Mouse (Mus musculus) right cerebral cortex, postnatal 36 days (tissue): ENCODE data around the gene Ubl3.

ENCODE experiments used
- DNase-seq, 2 experiments: peaks; one replicate each; pipeline ENCODE4 v3.0.0; 2022; ENCODE audit warnings: low spot score in 2 of 2, mixed read lengths in 1 of 2

Gene Ubl3

DNA sequence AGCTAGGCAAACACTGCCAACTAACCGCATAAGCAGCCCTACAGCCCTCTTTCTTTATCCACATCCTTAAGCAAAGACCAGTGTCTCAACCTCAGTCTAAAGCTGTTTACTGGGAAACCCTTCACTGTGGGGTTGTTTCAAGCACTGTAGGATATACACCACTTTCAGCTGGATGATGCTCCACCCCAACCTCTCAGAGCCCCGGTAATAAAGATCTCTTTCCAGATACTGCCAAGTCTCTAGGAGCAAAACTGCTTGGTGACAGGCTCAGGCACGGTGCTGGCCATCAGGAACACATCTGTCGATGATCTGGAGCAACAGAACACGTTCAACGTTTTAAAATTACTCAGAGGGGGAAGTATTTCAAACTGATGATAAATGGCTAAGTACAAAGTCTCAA lies 25.0 kb downstream of the Ubl3 start:
- DNase-seq, result no peak

DNA sequence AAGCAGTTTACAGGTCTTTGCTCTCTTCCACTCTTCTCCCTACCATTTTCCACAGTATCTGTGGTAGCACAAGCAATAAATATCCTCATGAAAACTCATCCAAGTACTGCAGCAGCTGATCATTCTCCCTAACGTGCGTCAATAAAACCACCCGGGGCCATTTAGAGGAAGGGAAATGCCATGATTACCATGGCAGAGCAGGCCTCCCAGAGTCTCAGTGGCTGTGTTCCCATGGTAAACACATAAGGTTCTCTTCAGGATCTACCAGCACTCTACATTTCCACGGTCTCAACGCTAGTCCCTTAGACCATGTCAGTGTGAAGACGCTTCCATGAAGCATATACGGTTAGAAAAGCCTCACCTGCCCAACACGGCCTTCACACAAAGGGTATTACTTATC lies 26.0 kb downstream of the Ubl3 start:
- DNase-seq, result no peak

DNA sequence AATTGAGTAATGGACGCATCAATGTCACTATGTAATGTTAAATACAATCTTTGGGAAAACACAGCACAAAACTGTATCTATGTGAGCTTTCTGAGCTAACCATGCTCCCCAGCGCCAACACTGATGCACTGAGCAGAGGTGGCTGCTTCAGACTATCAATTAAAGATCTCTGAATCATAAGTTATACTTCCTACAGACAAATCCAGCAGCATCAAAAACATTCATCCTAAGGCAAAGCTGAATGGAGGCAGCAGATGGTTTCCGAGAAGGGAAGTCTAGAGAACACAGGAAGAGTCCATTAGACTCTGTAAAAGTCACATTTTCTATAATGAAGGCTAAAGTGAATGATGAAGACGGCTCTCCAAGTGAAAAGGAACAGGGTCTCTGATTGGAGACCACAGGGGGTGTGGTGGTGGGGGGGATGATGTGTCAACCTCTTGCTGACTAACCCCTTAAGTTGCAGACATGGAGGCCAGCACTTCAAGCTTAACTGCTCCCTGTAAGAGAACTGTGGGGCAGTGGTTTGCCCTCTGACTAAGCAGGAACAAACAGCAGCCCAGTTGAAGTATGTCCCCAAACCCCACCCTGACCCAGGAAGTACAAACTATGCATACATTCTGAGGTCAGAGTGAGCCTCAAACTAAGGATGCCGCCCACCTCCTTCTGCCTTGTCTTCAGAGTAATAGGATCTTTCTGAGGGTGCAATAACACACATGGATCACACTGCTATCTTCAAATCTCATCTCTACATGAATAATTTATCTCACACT lies 29.2 kb downstream of the Ubl3 start:
- DNase-seq, result no peak

DNA sequence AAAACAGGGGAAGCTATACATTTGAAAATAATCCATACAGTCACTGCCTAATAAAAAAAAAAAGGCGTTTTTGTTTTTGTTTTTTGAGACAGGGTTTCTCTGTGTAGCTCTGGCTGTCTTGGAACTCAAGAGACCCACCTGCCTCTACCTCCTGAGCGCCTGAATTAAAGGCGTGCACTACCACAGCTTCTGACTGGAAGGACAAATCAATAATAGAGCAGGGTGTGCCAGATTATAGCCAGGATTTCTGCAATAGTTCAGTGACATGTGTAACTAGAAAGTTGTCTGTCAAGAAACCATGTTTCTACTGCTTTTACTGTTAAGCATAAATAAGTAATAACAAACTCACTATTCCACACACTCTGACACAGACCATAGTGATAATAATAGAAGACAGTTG lies 30.2 kb downstream of the Ubl3 start:
- DNase-seq, result no peak

DNA sequence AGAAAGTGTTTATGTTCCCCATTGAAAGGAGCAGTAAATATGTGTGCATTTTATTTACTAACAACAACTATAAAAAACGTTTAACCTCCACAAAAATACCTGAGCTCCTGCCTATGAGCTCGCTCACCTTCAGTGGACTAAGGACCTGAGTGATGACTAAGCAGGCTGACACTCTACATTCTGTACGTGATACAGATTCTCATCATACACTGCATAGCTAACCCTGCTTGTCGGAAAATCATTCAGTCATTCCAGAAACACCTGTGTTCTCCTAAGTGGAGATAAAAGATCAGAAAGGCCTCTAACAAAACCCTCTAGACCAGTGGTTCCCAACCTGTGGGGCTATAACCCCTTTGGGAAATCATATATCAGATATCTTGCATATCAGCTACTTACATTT lies 35.1 kb downstream of the Ubl3 start:
- DNase-seq, result no peak

DNA sequence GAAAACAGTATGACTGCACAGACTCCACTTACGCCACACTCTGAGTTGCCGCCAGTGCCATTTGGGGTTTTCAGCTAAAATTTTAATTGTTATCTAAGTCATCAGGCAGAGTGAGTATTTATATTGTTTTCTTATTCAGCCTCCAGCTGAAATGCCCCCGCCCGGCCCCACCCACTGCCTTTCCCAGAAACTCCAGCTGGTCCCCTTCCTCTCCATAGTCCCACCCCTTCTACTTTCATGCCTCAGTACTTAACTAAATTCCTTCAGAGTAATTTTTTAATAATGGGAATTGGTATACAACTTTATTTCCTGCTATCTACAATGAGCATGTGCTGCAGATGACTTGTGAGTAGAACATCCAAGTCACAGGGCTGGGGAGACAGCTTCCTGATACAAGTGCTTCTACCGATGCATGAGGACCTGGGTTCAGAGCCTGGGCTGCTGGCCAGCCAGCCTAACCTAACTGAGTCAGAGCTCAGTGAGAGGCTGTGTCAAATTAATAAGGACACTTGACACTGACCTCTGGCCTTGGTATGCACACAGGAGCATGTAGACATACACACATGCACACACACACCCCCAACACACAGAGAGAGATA lies 40.4 kb downstream of the Ubl3 start:
- no peak for DNase-seq

DNA sequence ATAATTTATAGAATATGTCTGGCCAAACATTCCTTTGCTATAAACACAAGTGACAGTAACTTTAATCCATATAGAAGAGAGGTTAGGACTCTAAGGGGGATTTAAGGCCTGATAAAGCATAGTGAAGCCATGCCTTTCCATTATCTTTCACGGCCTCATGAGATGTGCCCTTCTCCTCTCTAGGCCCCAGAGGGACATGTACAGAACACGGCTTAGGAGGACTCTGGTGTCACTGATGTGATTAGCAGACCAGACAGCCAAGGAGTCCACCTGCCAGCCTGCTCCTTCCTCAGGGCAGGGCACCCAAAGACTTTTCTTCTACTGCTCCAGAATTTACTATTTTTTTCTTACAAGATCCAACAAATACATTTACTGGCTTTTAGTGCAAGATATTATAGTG lies 42.3 kb downstream of the Ubl3 start:
- no peak for DNase-seq

DNA sequence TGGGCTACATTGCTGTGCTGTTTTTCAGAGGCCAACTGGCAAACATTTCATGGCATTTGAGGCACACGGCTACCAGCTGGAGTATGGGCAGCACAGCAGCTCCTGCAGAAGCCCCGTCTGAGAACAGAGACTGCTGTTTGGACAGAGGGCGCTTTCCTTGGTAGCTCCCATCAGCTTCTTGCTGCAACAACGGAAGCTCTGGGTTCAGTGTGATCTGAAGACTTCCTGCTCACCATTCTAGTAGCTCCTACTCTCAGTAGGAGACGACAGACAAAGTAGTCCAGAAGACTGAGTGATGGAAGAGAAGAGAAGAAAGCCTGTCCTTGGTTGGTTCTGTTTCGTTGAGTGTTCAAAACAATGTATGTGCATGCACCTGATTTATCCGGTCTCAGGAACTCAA lies 42.9 kb downstream of the Ubl3 start:
- DNase-seq, result no peak

DNA sequence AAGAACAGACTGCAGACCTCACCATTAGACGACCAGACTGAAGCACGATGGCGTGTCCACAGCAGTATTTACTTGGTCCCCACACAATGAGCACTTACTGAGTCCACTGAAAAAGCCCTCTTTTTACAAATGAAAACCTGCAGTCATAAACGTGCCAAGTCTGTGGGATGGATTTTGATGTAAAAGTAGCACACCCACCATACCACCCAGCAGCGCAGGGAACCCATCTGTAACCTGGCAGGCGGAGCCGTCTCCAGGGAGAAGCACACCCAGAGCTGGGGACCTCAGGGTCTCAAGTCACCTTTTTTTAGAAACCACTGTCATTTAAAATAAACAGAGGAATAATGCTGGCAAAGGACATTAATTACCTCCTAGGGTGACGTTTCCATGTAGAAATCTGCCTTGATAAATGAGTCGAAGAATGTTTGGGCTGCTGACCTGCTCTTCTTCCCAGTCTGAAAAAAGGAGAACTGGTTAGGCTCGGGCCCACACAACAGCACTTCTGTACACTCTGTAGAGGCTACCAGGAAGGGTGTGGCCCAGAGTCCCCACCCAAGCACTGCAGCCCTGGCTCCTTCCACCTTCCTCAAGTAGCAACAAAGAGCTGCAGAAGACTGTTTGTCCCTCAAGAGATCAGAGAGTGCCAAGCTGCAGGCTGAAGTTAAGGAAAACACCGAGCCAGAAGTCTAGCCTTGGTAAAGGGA lies 43.5 kb downstream of the Ubl3 start:
- no peak for DNase-seq

DNA sequence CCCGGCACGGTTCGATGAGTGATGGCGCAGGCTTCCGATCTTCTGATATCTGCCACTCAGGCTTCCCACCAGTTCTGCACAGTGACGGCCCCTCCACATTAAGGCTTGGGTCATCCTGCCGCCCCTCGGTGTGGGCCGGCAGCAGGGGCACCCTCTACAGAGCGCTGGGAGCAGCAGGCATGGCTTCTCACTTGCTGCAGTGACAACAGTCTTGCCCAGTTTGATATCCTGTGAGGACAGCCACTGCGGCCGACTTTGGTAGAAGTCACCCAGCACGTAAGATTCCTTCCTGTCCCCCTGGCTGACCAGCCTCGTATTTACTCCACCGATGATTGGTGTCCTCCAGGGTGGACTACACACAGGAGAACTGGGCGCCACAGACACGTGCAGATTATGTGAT lies 47.2 kb downstream of the Ubl3 start:
- no peak for DNase-seq

DNA sequence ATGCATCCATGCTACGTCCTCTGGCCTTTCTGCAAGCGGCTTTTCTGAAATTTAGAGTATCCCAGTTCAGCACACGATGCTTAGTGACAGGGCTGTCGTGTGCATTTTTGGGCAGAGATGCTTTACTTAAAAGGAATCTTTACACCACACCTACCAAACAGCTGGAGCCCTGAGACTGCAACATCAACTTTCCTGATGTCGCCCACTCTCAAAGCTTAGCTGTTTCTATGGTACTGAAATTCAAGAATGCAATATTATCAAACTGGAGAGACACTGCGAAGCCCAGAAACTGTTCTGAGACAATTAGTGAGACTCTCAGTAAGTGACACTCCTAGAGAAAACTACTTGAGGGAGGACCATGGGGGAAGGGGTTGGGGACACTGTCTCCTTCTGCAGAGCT lies 50.4 kb downstream of the Ubl3 start:
- DNase-seq, result no peak

DNA sequence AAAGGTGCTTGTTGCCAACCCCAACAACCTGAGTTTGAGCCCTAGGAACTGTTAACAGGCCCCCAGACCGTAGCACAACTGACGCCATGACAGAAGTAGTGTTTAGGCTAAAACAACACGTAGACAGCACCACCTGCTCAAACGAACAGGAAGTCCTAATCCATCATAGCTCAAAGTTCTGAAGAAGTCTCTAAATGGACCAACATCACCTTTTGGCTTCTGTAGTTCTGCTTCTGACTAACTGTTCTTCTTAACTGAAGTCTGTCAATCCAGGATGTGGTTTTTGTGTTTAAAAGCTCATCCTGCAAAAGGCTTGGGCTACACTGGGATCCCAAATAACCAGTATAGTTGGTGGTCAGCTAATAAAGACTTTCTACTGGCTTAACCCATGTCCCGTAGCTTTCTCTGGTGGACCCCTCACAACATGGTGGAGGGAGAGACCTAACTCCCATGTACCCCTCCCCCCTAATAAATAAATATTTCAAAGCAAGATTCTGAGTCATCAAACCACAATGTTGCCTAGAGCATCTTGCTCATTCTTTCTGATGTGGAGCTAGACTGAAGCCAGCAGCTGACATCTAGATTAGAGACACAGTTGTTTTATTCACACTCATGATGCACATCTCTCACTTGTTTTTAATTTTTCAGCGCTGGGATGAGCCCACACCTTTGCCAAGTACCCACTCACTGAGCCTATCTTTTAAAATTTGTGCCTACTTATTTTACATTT lies 51.2 kb downstream of the Ubl3 start:
- DNase-seq, result no peak

DNA sequence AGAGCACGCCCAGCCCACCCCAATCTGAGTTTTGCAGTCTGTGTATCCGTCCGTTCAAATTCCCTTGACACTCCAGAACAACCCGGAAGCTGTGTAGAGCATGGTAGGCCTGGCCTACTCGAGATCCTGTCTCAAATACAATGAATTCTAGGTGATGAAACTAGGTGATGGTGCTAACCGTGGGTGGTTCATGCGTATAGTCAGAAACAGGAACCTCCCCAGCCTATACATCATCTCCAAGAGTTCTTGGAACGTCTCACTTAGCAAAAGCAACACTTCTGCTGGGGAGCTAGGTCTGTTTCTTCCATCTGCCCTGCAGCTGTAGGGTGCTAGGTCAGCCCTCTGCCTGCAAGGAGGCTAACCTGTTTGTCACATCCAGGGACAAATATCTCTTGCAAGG lies 52.1 kb downstream of the Ubl3 start:
- no peak for DNase-seq

DNA sequence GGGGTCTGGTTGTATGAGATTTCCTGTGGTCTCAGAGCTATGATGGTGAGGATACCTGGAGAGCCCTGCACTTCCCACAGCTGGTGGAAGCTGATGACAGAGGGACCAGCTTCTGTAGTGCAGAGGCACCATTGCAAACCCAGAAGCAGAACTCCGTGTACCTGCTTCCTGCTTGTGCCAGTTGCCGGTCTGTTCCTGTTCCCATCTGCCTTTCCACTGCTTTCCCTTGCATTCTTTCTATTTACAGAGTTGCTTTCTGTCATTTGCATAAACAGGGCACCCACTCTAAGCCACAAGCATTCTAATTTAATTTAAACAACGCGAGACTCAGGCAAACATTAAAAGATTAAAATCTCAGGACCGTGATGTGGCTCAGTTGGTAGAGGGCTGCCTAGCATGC lies 53.0 kb downstream of the Ubl3 start:
- DNase-seq, result peak in 1 of 2 experiments; percentile 58

DNA sequence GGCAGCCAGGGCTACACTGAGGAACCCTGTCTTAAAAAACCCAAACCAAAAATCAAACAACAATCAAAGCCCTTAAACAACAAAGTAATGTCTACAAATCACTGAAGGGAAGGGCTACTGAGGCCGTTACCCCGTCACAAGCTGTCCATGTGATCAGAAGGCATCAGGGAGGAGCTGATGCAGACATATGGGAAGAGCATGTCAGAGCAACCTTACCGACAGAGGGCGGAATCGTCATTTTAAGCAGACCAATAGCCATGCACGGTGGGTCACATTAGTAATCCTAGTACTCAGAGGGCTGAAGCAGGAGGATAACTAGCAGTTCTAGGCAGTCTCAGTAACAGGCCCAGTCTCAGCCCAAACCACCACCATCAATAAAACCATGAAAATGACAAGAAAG lies 56.6 kb downstream of the Ubl3 start:
- no peak for DNase-seq

DNA sequence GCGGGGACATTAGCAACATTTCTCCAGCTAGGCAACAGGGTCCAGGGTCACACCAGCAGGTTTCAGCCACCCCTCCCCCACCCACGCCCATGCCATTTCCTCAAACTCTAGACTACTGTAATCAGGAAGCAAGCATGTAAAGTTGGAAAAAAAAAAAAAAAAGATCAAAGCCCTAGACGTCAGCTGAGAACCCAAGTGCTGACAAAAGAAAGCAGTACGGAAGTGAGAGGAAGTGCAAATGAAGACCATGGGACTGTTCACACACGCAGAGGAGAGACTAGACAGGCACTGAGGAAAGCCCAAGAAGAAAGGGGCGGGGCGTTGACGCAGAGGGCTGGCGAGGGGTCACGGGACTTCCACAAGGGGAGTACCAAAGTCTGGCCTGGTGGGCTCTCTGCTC lies 57.4 kb downstream of the Ubl3 start:
- no peak for DNase-seq

DNA sequence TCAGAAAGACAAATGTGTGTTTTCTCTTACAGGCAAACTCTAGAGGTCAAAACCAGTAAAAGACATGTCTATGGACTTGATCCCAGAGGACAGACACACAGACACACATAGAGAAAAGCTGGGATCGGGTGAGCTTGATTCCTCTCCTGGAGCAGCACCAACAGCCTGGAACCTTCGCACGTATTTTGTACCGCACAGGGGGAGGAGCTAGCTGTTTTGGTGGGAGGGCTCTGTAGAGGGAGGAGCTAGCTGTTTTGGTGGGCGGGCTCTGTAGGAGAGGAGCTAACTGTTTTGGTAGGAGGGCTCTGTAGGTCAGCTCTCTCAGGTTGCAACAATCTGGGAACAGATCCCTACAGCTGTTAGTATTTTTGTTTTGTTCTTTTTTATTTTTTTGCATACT lies 58.3 kb downstream of the Ubl3 start:
- DNase-seq, result no peak

DNA sequence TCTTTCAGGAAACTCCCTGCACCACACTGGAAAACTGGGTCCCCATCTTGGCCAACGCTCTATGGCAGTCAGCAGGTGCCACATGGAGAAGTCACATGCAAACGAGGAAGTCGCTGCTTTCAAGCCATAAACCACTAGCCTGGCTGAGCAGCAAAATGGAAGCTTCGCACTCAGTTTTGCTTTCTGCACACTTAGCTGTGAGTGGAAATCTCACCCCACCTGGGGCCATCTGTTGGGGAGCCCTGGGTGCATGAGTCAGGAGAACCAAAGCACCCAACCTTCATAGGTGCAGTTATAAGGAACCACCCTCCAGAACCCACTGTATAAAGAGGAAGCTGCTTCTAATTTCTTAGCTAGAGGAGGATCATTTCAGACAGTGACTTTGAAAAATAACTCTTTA lies 59.6 kb downstream of the Ubl3 start:
- DNase-seq, result no peak

DNA sequence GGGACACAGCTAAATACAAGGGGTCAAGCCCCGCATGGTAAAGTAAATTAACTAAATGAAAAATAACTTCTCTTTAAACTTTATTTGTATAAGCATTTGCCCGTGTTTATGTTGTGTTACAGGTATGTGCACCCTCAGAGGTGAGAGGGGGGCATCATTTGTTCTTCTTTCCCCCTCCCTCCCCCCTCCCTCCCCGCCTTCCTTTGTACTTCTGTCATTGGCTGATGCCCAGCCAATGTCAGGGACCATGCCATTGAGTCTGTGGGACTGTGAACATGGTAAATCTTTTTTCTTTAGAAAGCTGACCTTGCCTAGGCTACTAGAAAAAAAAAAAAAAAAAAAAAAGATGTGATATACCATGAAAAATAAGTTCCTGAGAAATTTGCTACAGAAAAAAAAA lies 62.2 kb downstream of the Ubl3 start:
- DNase-seq, result no peak

DNA sequence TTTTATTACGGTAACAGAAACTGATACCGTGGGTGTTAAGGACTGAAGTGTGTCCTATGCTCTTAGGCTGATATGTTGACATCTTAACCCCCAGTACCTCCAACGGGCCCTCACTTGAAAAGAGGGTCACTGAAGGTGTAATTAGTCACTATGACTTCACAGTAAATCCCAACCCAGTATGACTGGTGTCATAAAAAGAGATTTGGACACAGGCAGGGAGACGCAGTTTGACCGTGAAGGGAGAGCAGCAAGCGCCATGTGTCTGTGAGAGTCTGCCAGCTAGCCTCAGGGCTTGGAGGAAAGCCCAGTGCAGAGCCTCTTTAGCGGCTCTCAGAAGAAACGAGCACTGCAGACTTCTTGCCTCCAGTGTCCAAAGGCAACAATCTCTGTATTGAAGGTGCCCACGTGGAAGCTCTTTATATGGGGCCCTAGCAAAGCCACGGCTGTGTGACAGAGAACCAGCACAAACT lies 62.8 kb downstream of the Ubl3 start:
- peak in 1 of 2 experiments; percentile 50 for DNase-seq

DNA sequence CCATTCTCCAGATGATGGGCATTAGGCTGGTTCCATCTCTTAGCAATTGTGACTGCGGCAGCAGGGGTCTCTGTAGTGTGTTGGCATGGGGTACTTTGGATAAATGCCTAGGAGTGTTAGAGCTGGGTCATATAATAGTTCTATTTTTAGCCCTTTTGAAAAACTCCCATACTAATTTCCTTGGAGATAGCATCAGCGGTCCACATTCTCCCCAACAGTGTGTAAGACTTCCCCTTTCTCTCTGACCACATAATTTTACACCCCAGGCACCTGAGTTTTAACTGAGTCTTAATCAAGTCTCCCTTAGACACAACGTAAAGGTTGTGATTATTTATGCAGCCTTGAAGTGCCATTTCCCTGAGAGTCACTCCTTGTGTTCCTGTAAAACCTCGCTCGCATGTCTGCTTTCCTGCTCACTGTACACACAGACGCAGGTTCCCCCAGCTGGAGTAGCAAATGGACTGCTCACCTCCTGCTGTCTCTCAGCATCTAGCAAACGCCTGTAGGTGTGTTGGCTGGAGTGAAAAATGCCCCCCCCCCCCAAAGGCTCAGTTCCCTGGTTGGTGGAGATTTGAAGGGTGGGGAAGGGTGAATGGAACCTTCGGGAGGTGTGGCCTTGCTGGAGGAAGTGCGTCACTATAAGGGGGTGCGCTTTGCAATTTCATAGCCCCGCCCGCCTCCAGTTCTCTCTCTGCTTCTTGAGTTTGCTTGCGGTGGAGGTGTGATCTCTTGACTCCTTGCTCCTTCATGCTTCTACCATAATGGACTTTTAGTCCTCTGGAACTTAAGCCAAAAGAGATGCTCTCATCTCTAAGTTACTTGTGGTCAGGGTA lies 63.5 kb downstream of the Ubl3 start:
- no peak for DNase-seq

DNA sequence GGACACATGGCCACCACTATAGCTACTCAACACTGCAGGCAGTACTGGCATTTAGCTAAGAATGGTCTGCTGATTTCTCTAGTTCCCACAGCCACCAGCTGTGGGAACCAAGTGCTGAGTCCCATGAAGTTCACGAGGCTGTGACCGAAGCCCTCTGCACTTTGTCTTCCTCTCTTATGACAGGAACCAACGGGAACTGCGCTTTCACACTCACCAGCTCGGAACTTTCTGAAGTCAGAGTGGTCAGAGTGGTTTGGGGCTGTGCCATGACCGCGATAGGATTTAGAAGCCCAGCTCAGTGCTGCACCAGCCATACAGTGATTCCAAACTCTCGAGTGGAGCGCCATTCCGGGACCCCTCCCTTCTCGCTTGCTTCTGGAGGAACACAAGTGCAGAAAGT lies 66.4 kb downstream of the Ubl3 start:
- DNase-seq, result no peak
